18 mouse cellular contexts compared by ENCODE assay signal in the genomic region with DNA sequence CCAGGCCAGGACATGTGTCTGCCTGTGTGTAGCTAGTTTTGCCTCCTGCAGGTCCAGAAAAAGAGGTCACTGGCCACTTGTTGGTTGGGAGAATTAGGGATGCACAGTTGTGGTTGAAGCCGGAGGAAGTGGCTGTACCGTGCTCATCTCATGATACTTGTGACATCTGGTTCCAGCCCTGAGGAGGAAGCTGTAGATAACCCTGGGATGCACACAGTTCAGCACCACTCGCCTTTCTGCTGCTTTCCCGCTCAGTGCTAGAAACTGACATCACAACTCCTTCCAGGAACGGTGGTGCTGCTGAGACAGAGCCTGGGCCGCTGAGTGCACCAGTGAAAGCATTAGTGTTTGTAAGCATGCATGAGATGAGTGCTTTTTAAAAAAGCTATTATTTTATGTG.
"Had no signal": no experiment of that assay in that cellular context is flagged by ENCODE, and none has a peak within 500 bp of the region (broad histone marks: within the 10 kb centered on the region; RNA-seq: fewer than 3 reads in every experiment).

No protein-coding gene starts in this region.

- H3K27ac ChIP-seq: limb, embryonic 13.5 days; liver, embryonic 14.5 days; midbrain, embryonic 12.5 days; neural tube, embryonic 13.5 days had no signal

- H3K9me3 ChIP-seq: limb, embryonic 13.5 days; midbrain, embryonic 12.5 days; neural tube, embryonic 13.5 days had no signal

- H3K36me3 ChIP-seq: midbrain, embryonic 12.5 days; neural tube, embryonic 13.5 days had no signal

- ATAC-seq: lung, postnatal 0 days; midbrain, embryonic 16.5 days had no signal

- H3K4me2 ChIP-seq: limb, embryonic 13.5 days; midbrain, embryonic 12.5 days; neural tube, embryonic 13.5 days had no signal

- H3K27me3 ChIP-seq: limb, embryonic 13.5 days had no signal

- H3K4me3 ChIP-seq: limb, embryonic 13.5 days; midbrain, embryonic 12.5 days; neural tube, embryonic 13.5 days had no signal

- H3K9ac ChIP-seq: limb, embryonic 13.5 days; liver, embryonic 14.5 days; midbrain, embryonic 12.5 days; neural tube, embryonic 13.5 days had no signal

- DNase-seq: kidney, adult 8-10 months; kidney, postnatal 25 days; layer of hippocampus, adult 9-11 months; layer of hippocampus, postnatal 36 days; left cerebral cortex, postnatal 4 days; lung, adult 2 months; lung, postnatal 36 days; retina, postnatal 1 day; right cerebral cortex, postnatal 4 days; spleen, adult 18-20 months; thymus, adult 18-20 months; thymus, postnatal 14 days had no signal
